Mouse (Mus musculus) small intestine, adult 2 months (tissue): ENCODE data around the gene Mrtfa. TPM values are rescaled to one million over a fixed set of nuclear protein-coding genes. Genes with fewer than 3 reads are reported as not detected.

Experiments used
- H3K27ac ChIP-seq: fragments of 200-500 bp; 2 replicates; pipeline ENCODE4 v1.5.1; 2012; ENCODE audit warnings: low read depth, low read length, control low read depth, inconsistent platforms; ENCODE audit not compliant: insufficient read depth
- H3K27me3 ChIP-seq: fragments of 200-500 bp; 2 replicates; pipeline ENCODE4 v1.6.1; 2012; ENCODE audit warnings: mild to moderate bottlenecking, moderate library complexity, low read length, inconsistent platforms; ENCODE audit not compliant: control insufficient read depth, insufficient read depth
- H3K36me3 ChIP-seq: fragments of 200-500 bp; 2 replicates; pipeline ENCODE4 v1.6.1; 2012; ENCODE audit warnings: mild to moderate bottlenecking, low read length, control low read depth, inconsistent platforms; ENCODE audit not compliant: control insufficient read depth, insufficient read depth
- H3K4me1 ChIP-seq: fragments of 200-500 bp; 2 replicates; pipeline ENCODE4 v1.6.1; 2012; ENCODE audit warnings: low read length, inconsistent platforms, mixed read lengths; ENCODE audit not compliant: control insufficient read depth, insufficient read depth, insufficient read length
- H3K4me3 ChIP-seq: fragments of 200-500 bp; 2 replicates; pipeline ENCODE4 v1.5.1; 2012; ENCODE audit warnings: low read depth, mild to moderate bottlenecking, control low read depth, inconsistent platforms, low read length, moderate library complexity
- CTCF ChIP-seq: fragments of 200-500 bp; IDR thresholded peaks from 2 replicates; pipeline ENCODE4 v1.5.1; 2012; ENCODE audit warnings: low read depth, mild to moderate bottlenecking, control low read depth, inconsistent platforms, low read length, moderate library complexity, mixed read lengths; ENCODE audit not compliant: insufficient replicate concordance, insufficient read length; ENCODE audit errors: extremely low read depth
- POLR2A ChIP-seq: fragments of 200-500 bp; IDR thresholded peaks from 2 replicates; pipeline ENCODE4 v1.6.1; 2012; ENCODE audit warnings: low read depth, mild to moderate bottlenecking, control low read depth, inconsistent platforms, low read length, moderate library complexity
- WGBS: fragments of 180-500 bp; shearing (Covaris S2); methylation state at CpG from one replicate; pipeline ENCODE4 v1.1.7; 2018; 5-methylcytosine and 5-hydroxymethylcytosine counted together
- polyA plus RNA-seq: library from polyadenylated mRNA; depleted of rRNA; stranded (reverse); fragments of >200 nt; gene quantifications from 2 replicates; pipeline ENCODE4 v1.2.3, GENCODE M21; 2012; rRNA removed

Gene Mrtfa
- polyA plus RNA-seq = 16.8 and 34.5 TPM in 2 replicates

DNA sequence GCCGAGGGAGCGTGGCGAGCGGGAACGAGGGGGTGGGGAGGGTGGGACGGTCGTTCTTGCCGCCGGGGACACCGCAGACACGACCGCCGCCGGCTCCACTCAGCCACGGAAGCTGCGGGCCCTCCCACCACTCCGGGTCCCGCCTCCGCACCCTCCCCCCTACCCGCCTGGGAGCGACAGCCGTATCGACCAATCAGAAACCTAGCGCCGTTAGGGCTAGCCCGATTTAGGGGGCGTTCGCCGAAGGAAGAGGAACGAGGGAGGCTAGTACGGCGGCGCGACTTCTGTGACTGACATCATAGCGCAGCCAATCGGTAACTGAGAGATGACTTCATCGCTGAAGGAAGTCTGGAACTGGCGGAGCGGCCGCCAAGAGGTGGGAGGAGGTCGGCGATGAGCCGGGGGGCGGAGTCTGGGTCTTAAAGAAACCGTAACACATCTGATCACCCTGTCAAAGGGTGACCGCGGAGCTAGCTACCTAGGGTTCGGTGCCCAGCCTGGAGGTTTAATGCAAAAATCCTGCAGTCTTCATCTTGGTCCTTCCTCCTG lies at the start of gene Mrtfa:
Gene Mrtfa, minus strand, starts transcription at position 128 of the 549 bp plus-strand sequence.
- Histone ChIP-seq H3K27ac (peak within 1 kb of the TSS; percentile 69), H3K36me3 (no peaks in the 10 kb centered on the region), H3K27me3 (no peaks in the 10 kb centered on the region), H3K4me3 (peak within 1 kb of the TSS; percentile 94), H3K4me1 (peaks cover 5% of the 10 kb centered on the region; the same call in 1 of the 2 replicates)
- no peak for TF ChIP-seq CTCF
- peak; percentile 30; the same call in 1 of the 2 replicates for TF ChIP-seq POLR2A
- WGBS = under 1% methylated on average over 48 of the region's 48 CpGs

DNA sequence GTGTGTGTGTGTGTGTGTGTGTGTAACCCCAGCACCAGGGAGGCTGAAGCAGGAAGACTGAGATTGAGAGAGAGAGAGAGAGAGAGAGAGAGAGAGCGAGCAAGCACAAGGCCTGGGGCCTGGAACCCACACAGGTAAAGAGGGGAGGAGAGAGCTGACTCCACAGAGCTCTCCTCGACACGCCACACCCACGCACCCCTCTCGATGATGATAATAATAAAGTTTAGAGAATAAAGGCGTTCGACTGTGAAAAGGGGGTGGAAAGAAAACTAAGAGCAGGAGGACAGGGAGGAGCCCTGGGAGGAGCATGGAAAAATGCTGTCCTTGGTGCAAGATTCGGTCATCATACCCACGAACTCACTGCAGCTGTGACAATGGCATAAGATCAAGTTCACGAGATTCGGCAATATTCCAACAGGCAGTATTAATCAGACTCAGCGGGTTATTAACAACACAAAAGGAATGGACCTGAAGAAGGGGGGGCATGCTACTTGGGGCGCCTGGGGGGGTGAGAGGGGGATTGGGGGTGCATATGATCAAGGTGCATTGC lies 49.3 kb upstream of the Mrtfa start:
- no peaks in the 10 kb centered on the region for H3K36me3 ChIP-seq
- no peak overlapping the region for H3K4me3 ChIP-seq
- TF ChIP-seq POLR2A (no peak), CTCF (no peak)
- H3K4me1 ChIP-seq = peaks cover 6% of the 10 kb centered on the region; the same call in 1 of the 2 replicates
- 58% methylated on average over 13 of the region's 13 CpGs for WGBS
- peaks cover 8% of the 10 kb centered on the region; the same call in 1 of the 2 replicates for H3K27me3 ChIP-seq
- no peak overlapping the region for H3K27ac ChIP-seq

DNA sequence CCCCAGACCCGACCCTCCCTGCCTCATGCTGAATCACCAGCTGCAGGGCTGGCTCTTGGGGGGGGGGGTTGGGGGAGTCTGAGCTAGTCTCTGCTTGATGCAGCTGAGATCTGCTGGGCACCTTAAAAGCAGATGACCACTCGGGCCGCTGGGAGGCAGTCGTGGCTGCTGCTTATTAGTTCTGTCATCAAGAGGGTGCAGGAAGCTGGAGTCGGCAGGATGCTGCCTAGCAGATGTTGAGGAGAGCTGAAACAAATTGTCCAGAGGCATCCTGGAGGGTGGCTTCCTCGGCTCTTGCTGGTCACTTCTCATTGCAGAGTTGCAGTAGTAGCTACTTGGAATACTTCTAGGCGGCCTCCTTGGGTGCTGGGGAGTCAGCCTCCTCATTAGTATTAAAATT lies 48.7 kb upstream of the Mrtfa start:
- TF ChIP-seq POLR2A = no peak
- peak; percentile 49; the same call in 1 of the 2 replicates for TF ChIP-seq CTCF
- no peak overlapping the region for H3K27ac ChIP-seq
- peaks cover 8% of the 10 kb centered on the region; the same call in 1 of the 2 replicates for H3K27me3 ChIP-seq
- whole genome bisulfite sequencing = 35% methylated on average over 7 of the region's 7 CpGs
- H3K36me3 ChIP-seq = no peaks in the 10 kb centered on the region
- H3K4me1 ChIP-seq = peaks cover 6% of the 10 kb centered on the region; the same call in 1 of the 2 replicates
- H3K4me3 ChIP-seq = no peak overlapping the region

DNA sequence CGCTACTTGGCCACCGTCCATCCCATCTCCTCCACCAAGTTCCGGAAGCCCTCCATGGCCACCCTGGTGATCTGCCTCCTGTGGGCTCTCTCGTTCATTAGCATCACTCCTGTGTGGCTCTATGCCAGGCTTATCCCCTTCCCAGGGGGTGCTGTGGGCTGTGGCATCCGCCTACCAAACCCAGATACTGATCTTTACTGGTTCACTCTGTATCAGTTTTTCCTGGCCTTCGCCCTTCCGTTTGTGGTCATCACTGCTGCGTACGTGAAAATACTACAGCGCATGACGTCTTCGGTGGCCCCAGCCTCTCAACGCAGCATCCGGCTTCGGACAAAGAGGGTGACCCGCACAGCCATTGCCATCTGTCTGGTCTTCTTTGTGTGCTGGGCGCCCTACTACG lies 46.9 kb upstream of the Mrtfa start:
- no peak overlapping the region for H3K27ac ChIP-seq
- TF ChIP-seq POLR2A (no peak), CTCF (no peak)
- peaks cover 8% of the 10 kb centered on the region; the same call in 1 of the 2 replicates for H3K27me3 ChIP-seq
- peaks cover 6% of the 10 kb centered on the region; the same call in 1 of the 2 replicates for H3K4me1 ChIP-seq
- H3K36me3 ChIP-seq = no peaks in the 10 kb centered on the region
- no peak overlapping the region for H3K4me3 ChIP-seq
- WGBS = 90% methylated on average over 18 of the region's 18 CpGs

DNA sequence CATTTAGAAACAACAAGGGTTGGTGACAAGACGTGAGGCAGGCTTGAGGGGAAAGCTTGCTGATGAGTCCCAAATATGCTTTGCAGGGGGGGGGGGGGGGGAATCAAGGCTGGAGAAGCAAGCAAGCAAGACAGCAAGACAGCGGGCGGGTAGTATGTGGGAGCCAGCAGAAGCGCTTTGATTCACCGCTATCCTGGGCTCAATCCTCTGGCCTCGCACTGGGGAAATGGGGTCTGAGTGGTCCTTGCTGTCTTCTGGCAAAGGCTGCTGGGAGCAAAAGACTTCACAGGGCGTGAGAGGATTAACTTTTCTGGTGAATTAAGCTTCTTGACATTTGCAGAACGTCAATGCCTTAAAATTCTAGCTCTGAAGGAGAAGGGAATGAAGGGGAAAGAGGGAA lies 45.5 kb upstream of the Mrtfa start:
- 41% methylated on average over 8 of the region's 8 CpGs for WGBS
- peaks cover 8% of the 10 kb centered on the region; the same call in 1 of the 2 replicates for H3K27me3 ChIP-seq
- TF ChIP-seq POLR2A (no peak), CTCF (no peak)

DNA sequence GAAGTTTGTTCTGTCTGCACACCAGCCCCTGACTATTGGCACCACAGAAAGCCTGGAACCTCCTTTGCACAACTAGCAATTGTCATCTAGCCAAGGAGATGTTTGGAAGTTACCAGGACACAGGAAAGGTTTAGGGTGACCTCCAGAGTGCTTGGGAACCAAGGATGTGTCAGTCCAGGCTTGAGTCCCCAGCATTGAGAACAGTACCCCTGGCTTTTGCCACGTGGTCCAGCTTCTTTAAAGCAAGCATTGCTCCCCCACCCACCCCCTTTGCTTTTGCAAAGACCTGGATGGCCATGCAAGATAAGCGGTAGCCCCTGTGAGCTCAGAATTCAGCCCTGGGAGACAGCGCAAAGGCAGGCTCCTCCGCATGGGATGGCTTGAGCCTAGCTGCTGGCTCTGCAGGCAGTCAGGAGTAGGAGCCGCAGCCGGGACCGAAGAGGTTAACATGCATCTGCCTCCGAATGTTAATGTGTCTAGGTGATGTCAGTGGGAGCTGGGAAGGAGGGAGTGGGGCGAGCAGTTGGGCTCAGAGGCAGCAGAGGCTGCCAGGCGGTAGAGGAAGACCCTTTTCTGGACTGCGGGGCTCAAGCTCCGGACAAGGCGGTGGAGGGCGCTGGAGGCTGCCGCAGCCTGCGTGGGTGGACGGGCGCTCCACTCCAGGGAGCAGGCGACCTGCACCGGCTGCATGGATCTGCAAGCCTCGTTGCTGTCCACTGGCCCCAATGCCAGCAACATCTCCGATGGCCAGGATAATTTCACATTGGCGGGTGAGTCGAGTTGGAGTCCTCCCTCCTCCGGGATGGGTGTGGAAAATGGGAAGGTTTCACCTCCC lies 44.7 kb upstream of the Mrtfa start, which contains the start of gene Mchr1:
Gene Mchr1, plus strand, starts transcription at position 414 of the 835 bp plus-strand sequence.
- WGBS = 7% methylated on average over 25 of the region's 25 CpGs
- Histone ChIP-seq H3K27ac (no peak within 1 kb of the TSS), H3K27me3 (peaks cover 8% of the 10 kb centered on the region; the same call in 1 of the 2 replicates), H3K36me3 (no peaks in the 10 kb centered on the region), H3K4me1 (peaks cover 6% of the 10 kb centered on the region; the same call in 1 of the 2 replicates), H3K4me3 (peak within 1 kb of the TSS; percentile 53)
- TF ChIP-seq POLR2A (no peak), CTCF (no peak)

More for the DNA sequence above, 45.5 kb upstream of the Mrtfa start:
- no peak overlapping the region for H3K27ac ChIP-seq
- H3K36me3 ChIP-seq = no peaks in the 10 kb centered on the region
- peak overlapping the region; percentile 53 for H3K4me3 ChIP-seq
- H3K4me1 ChIP-seq = peaks cover 6% of the 10 kb centered on the region; the same call in 1 of the 2 replicates
